Mouse (Mus musculus) embryonic fibroblast, embryonic 13.5 days (primary cell): ENCODE measurements around the gene Acer3. TPM values are rescaled to one million over a fixed set of nuclear protein-coding genes. Genes with fewer than 3 reads are reported as not detected.

ENCODE experiments used
- H3K27ac ChIP-seq: 2 replicates; pipeline ENCODE4 v1.5.1; 2012; ENCODE audit warnings: low read length, control low read depth, inconsistent platforms; ENCODE audit not compliant: insufficient read depth
- H3K4me1 ChIP-seq: 2 replicates; pipeline ENCODE4 v1.6.1; 2011; ENCODE audit warnings: low read length; ENCODE audit not compliant: control insufficient read depth, insufficient read depth
- H3K4me3 ChIP-seq: 2 replicates; pipeline ENCODE4 v1.5.1; 2011; ENCODE audit warnings: mild to moderate bottlenecking, control low read depth, low read length; ENCODE audit not compliant: insufficient read depth
- CTCF ChIP-seq: IDR thresholded peaks from 2 replicates; pipeline ENCODE4 v1.5.1; 2011; ENCODE audit warnings: mild to moderate bottlenecking, control low read depth, low read length, moderate library complexity, borderline replicate concordance; ENCODE audit not compliant: insufficient read depth
- POLR2A ChIP-seq: IDR thresholded peaks from 2 replicates; pipeline ENCODE4 v1.6.1; 2011; ENCODE audit warnings: low read depth, mild to moderate bottlenecking, control low read depth, low read length, moderate library complexity
- polyA plus RNA-seq: library from polyadenylated mRNA; stranded (reverse); fragments of >200 nt; gene quantifications from 2 replicates; pipeline ENCODE4 v1.2.4, GENCODE M21; 2011; ENCODE audit warnings: low read depth; ENCODE audit not compliant: missing spikeins, insufficient read length

Acer3 gene
- polyA plus RNA-seq, 1 experiment = 40.3 TPM

DNA sequence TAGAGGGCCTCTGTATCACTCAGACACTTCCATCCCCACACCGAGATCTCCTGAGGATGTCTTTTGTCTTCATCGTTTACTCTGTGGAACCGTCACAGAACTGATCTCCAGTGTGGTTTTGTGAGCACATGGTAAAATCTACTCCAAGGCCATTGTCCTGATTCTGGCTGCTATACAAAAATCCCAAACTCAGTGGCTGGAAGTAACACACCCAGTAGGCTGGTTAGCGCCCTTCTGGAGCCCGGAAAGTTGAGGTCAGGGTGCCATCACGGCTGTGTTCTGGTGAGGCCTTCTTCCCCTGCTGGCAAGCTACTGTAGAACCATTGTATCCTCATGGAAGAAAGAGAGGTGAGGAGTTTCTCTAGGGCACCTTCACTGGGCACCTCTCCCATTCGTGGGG, 5.0 kb upstream of the Acer3 start:
- Histone ChIP-seq H3K4me3 (no peak overlapping the region), H3K27ac (no peak overlapping the region), H3K4me1 (peaks cover 11% of the 10 kb centered on the region)
- TF ChIP-seq POLR2A = no peak
- TF ChIP-seq CTCF = no peak

GRCm38 (mm10) chr7:98324228-98324627, 3.2 kb upstream of the Acer3 start:
- TF ChIP-seq CTCF (no peak), POLR2A (no peak)
- Histone ChIP-seq H3K4me1 (peaks cover 4% of the 10 kb centered on the region; the same call in 1 of the 2 replicates), H3K4me3 (no peak overlapping the region), H3K27ac (no peak overlapping the region)

GRCm38 (mm10) chr7:98323288-98324019, 2.4 kb upstream of the Acer3 start:
- TF ChIP-seq POLR2A (no peak), CTCF (no peak)
- no peak overlapping the region for H3K4me3 ChIP-seq
- H3K4me1 ChIP-seq = peaks cover 4% of the 10 kb centered on the region; the same call in 1 of the 2 replicates
- no peak overlapping the region for H3K27ac ChIP-seq

- peaks cover 4% of the 10 kb centered on the region; the same call in 1 of the 2 replicates for H3K4me1 ChIP-seq
- H3K27ac ChIP-seq = no peak overlapping the region
- TF ChIP-seq POLR2A = no peak
- TF ChIP-seq CTCF = no peak
- no peak overlapping the region for H3K4me3 ChIP-seq
Measured at GRCm38 (mm10) chr7:98322415-98322814, 1.4 kb upstream of the Acer3 start.

DNA sequence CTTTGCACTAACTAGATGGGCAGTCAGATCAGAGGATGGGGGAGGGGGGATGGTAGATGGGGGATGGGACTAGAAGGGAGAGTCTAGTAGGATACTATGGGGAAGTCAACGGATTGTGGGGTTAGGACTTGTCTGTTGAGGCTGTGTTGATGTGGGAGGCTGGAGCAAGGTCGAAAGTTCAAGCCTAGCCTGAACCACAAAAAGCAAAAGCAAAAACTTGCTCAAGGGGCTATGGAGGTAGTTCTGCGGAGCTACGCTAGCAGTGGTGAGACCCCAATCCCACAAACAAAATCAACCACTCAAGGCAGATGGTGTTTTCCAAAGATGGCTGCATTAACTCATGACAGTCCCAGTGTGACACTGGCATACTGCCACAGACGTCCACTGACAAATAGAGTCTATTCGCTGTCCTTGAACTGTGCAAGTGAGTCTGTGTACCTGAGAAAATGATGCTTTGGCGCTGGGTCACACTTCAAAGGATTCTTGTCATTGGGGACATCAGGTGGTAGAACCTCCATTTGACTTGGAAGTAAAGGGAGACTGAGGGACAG, 927 bp downstream of the Acer3 start:
- no peak overlapping the region for H3K4me3 ChIP-seq
- TF ChIP-seq CTCF (no peak), POLR2A (no peak)
- H3K4me1 ChIP-seq = peaks cover 4% of the 10 kb centered on the region; the same call in 1 of the 2 replicates
- H3K27ac ChIP-seq = no peak overlapping the region

- H3K27ac ChIP-seq = no peak overlapping the region
- H3K4me3 ChIP-seq = no peak overlapping the region
- TF ChIP-seq CTCF (no peak), POLR2A (no peak)
- no peaks in the 10 kb centered on the region for H3K4me1 ChIP-seq
Measured at GRCm38 (mm10) chr7:98316568-98316967, 4.4 kb downstream of the Acer3 start.

GRCm38 (mm10) chr7:98315087-98315486, 5.9 kb downstream of the Acer3 start:
- no peaks in the 10 kb centered on the region for H3K4me1 ChIP-seq
- no peak overlapping the region for H3K4me3 ChIP-seq
- no peak for TF ChIP-seq CTCF
- no peak for TF ChIP-seq POLR2A
- H3K27ac ChIP-seq = no peak overlapping the region

GRCm38 (mm10) chr7:98312185-98312920, 8.7 kb downstream of the Acer3 start:
- Histone ChIP-seq H3K27ac (no peak overlapping the region), H3K4me3 (no peak overlapping the region), H3K4me1 (no peaks in the 10 kb centered on the region)
- TF ChIP-seq POLR2A = no peak
- TF ChIP-seq CTCF = no peak

- Histone ChIP-seq H3K27ac (no peak overlapping the region), H3K4me1 (no peaks in the 10 kb centered on the region), H3K4me3 (no peak overlapping the region)
- TF ChIP-seq CTCF (no peak), POLR2A (no peak)
Measured at GRCm38 (mm10) chr7:98310266-98310665, 10.7 kb downstream of the Acer3 start.
